Mouse (Mus musculus) kidney, adult 8-10 months (tissue): ENCODE measurements at regions not wholly inside any gene's neighbourhood (a gene's known extent, or its start where the extent isn't known, plus 50 kb on each side); places are given as distances from the start of the nearest gene placed in this dataset.

Experiments
- DNase-seq, 2 experiments: peaks; one replicate each; pipeline ENCODE4 v3.0.0; 2022

DNA sequence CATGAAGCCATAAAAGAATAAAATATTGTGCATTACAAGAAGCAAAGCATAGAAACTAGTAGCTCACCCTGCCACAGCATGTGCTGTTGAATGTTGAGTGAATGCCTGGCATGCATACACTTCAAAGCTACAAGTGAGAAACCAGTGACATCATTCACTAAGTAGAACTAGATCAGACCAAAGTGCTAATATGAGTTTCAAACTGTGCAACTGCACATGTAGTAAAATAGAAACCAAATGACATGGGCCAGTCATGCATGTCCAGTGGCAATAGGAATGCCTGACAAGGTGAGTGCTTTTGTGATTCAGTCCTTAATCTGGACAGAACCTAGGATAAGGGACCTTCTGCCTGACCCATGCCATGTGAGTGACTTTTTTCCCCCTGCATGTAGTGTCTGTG lies 111.3 kb upstream of the Cxxc4 start:
- no peak for DNase-seq

DNA sequence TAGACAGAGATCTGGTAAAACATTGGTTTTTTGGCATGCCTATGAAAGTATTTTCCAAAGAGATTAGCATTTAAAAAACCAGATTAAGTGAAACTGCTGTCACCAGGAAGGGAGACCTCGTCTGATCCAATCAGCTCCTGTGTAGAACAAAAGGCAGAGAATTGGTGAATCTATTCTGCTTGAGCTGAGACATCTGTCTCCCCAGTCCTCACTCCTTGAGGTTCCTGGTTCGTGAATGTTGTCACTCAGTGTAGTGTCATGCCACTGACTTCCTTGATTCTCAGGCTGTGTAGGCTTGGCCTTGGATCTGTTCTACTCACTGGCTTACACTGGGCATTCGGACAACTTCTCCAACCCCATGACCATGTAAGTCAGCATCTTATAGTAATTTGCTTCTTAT lies 105.9 kb upstream of the Cxxc4 start:
- no peak for DNase-seq

DNA sequence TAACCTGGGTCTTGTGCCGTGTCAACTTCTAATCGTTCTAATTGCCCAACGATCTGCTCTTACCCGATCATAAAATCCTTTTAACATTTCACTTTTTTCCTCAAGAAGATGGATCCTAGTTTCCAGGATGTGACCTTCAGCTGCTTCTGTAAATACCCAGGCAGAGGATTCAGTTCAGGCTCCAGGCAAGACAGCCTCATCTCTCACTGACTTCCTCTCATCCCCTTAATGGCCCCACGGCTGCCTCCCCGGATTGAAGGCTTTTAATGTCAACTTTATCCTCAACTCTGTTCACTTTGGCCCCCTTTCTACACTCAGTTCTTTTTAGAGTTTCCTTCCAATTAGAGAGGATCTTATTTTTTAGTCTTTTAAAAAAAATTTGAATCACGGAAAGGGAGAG lies 91.0 kb upstream of the Cxxc4 start:
- DNase-seq: no peak

DNA sequence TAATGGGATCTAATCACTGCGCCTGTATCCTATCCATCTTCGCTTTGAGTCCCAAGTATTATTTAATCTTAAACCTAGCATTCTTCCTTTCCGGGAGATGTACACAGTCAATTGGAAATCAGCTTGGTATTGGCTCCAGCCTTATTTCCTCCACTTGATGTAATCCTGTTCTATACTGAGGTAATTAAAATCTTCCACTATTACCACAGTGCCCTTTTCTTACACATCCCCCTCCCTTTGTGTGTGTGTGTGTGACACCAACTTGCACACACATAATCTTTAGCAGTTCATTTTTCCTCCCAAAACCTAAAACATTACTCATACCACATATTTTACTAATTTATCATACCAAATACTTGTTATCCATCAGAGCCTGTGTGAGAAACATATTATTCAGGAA lies 90.3 kb upstream of the Cxxc4 start:
- no peak for DNase-seq

DNA sequence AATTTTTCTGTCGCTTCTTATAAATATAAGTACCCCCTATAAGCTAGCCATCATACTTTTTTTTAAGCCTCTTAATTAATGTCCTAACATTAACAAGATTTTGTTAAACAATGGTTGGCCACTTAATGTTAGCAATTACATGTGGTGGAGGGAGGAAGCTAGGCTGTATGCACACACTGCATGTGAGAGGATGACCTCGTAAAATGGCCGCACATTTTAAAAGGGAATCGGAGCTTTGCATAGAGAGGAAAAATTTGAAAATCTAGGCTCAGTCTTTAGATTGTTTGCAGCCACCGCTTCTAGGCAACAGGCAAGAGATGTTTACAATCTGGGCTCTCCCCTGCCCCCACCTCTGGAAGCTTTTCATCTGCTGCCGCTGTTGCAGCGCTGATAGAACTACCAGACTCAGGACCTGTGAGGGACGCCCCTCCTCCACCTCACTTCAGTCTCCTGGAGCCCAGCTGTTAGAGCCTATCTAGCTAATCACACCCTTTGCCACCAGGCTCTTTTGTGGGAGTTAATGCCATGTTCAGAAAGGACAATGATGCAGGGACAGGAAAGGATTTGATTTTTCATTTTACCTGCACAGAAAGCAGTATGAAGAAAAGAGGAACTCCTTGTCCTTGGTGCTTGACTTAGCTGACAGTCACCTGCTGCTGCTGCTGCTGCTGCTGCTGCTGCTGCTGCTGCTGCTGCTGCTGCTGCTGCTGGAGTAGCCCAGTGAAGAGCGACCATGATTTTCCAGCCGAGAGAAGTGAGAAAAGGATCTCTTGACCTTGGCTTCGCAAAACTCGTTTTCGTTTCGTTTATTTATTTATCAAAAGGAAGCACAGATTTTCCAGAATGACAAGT lies 89.7 kb upstream of the Cxxc4 start:
- no peak for DNase-seq

DNA sequence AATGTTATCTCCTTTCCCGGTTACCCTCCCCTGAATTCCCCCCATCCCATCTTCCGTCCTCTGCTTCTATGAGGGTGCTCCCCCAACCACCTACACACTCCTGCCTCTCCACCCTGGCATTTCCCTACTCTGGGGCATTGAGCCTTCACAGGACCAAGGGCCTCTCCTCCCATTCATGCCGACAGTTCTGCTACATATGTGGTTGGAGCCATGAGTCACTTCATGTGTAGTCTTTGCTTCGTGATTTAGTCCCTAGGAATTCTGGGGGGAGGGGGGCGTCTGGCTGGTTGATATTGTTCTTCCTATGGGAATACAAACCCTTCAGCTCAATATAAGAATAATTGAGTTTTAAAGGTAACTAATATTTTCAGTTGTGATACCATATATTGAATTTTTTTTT lies 74.0 kb upstream of the Cxxc4 start:
- no peak for DNase-seq

DNA sequence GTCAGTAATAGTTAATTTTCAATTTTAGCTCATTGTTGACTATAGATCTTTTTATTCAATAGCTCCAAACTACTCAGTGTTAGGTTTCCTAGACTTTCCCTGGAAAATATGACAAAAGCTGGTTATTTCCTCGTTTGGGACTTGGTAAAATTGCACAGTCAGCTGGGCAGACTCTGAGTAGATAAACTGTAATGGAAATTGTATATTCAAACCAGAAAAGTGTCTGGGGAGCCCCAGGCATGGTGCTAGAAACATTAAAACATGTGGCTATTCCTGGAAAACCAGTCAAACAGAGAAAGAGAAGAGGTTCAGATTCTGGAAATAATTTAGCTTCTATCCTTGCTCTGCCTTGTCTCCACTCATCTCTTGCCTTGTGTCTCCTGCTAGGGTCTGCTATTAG lies 66.4 kb upstream of the Cxxc4 start:
- no peak for DNase-seq

DNA sequence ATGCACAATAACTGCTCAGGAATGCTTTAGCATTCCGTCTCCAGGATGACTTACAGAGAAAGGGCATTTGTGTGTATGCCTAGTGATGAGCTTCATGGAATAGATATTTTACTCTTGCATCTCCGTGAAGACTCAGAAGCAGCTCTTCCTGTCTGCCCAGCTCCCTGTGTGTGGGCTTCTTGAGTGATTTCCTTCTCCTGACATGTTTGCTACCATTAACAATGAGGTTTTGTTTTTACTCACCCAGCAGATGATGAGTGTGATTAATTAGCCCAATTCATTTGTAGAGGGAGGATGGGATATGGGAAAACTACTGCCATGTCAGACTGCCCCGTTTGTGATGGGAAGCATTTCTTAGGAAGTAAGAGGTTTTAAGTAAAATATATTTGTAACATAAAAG lies 63.9 kb upstream of the Cxxc4 start:
- no peak for DNase-seq

DNA sequence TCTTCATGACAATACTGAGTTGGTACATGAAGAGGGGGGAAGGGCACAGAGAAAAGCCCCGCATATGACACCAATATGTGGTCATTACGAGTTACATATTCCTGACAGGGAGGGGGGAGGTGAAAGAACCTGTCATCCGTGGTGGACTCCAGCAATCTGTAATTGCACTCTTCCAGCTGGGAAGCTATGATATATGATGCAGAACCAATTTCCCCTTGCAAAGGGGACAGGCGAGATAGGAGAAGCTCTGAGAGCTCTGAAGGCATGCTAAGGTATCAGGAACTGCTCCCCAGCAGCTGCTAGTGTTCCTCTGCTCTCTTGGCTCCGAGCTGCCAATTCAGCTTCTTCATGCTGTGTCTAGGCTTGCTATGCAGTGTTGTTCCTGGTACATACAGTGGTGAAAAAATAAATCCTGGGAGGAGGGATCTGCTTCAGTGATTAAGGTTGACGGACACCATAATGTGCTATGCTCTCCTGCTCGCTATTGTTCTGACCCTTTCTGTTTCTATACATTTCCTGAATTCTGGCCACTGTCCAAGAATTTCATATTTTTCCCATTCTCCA lies 57.7 kb upstream of the Cxxc4 start:
- DNase-seq: no peak

DNA sequence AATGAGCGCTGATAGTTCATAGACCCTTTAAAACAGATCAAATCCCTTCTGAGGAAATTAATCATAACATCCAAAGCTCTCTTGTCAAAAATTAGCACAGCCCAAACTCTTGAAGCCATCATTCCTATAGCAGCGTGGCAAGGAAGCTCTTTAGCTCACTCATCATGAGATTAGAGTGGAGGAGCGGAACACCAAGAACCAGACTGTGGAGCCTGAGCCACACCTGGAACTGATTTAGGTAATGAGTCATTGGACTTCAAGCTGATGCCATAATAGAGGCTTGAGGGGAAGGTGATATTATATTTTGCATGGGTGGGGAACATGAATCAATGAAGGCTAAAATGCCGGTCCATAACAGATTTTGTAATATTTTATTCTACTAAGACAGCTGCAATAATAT lies 52.2 kb upstream of the Cxxc4 start:
- no peak for DNase-seq
